Mouse (Mus musculus) large intestine, adult 2 months (tissue): ENCODE results near the gene Eif4ebp2. TPM values are rescaled to one million over a fixed set of nuclear protein-coding genes. Genes with fewer than 3 reads are reported as not detected.
"Not testable (repeated sequence)": the region's sequence is repeated elsewhere in the genome, so short reads cannot be mapped to it uniquely, and the experiment has no call there.

Source experiments
- DNase-seq: peaks from one replicate; pipeline ENCODE4 v3.0.0-alpha.2; 2012; ENCODE audit warnings: low read depth, low spot score
- WGBS: fragments of 180-500 bp; shearing (Covaris S2); methylation state at CpG from one replicate; pipeline ENCODE4 v1.1.7; 2018; 5-methylcytosine and 5-hydroxymethylcytosine counted together
- polyA plus RNA-seq: library from polyadenylated mRNA; depleted of rRNA; stranded (reverse); fragments of >200 nt; gene quantifications from 2 replicates; pipeline ENCODE4 v1.2.3, GENCODE M21; 2012

The Eif4ebp2 gene
- polyA plus RNA-seq, 1 experiment = 63.8 TPM

- WGBS = 43% methylated on average over 7 of the region's 7 CpGs
- DNase-seq = no peak
These were observed 16.4 kb upstream of the Eif4ebp2 start for GRCm38 (mm10) chr10:61468900-61469299.

DNA sequence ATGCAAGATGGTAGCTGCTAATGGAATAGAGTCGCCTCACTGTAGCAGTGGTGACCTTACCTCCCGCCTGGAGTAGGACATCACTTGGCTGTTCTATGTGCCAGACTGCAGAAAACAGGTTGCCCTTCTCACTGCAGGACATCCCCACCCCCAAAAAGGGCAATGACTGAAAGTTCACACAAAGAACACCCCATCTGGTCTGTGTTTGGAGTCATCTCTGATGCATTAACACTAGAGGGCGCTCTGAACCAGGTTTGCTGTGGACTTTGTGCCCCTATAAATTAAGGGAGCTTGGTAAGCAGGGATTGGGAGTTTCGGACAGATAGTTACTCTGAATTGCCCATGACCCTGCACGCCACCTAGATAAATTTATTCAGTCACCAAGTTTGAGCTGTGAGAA lies 14.4 kb upstream of the Eif4ebp2 start:
- WGBS = 21% methylated on average over 5 of the region's 5 CpGs
- no peak for DNase-seq

- DNase-seq = no peak
- 70% methylated on average over 8 of the region's 8 CpGs for WGBS
These were observed 13.8 kb upstream of the Eif4ebp2 start for GRCm38 (mm10) chr10:61466242-61466641.

DNA sequence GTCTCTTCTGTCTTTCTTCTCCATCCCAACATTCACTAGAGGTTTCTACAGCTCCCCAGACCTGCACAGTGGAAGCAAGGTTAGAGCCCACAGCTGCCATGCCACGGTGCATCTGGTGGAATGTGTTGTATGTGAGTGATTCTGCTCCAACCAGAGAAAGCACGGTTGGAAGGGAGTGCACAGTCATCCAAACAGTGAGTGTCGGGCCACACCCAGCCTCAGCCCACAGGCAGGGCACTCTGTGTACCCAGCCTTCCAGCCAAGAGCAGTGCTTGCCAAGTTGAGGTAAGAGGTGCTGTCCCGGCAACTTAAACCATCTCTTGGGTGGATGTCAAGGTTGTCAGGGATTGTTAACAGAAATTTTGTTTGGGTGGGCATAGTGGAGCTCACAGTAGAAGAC lies 12.5 kb upstream of the Eif4ebp2 start:
- 14% methylated on average over 4 of the region's 4 CpGs for WGBS
- peak; percentile 57 for DNase-seq

- 82% methylated on average over 3 of the region's 3 CpGs for WGBS
- DNase-seq = no peak
These were observed 4.7 kb upstream of the Eif4ebp2 start for GRCm38 (mm10) chr10:61457182-61457581.

- not testable (repeated sequence) for DNase-seq
- 56% methylated on average over 3 of the region's 3 CpGs for WGBS
These were observed 710 bp upstream of the Eif4ebp2 start for GRCm38 (mm10) chr10:61453171-61453570.

GRCm38 (mm10) chr10:61451931-61452617 lies 387 bp downstream of the Eif4ebp2 start:
- 1% methylated on average over 58 of the region's 62 CpGs for WGBS
- DNase-seq = no peak

DNA sequence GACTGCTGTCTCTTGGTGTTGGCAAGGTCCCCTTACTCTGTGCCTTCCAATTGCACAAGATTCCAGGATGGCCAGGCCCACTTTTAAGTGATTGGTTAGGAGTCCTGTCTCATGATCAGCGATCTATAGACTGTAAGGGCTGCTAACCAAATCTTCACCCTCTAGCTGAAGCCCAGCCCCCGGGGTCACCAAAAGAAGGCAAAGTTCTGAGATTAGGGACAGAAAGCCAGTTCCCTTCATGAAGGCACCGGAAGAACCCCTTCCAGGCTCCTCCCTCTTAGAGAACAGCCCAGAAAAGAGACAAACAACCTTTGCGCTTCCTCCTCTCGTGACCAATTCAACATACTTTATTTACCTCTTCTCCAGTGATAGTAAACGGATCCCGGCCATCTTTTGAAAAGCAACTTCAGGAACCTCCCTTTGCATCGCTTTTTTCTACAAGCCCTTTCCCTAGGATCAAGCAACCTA lies 964 bp downstream of the Eif4ebp2 start:
- peak; percentile 64 for DNase-seq
- under 1% methylated on average over 8 of the region's 8 CpGs for WGBS

GRCm38 (mm10) chr10:61448834-61449233 lies 3.6 kb downstream of the Eif4ebp2 start:
- WGBS = 56% methylated on average over 3 of the region's 3 CpGs
- DNase-seq = no peak

DNA sequence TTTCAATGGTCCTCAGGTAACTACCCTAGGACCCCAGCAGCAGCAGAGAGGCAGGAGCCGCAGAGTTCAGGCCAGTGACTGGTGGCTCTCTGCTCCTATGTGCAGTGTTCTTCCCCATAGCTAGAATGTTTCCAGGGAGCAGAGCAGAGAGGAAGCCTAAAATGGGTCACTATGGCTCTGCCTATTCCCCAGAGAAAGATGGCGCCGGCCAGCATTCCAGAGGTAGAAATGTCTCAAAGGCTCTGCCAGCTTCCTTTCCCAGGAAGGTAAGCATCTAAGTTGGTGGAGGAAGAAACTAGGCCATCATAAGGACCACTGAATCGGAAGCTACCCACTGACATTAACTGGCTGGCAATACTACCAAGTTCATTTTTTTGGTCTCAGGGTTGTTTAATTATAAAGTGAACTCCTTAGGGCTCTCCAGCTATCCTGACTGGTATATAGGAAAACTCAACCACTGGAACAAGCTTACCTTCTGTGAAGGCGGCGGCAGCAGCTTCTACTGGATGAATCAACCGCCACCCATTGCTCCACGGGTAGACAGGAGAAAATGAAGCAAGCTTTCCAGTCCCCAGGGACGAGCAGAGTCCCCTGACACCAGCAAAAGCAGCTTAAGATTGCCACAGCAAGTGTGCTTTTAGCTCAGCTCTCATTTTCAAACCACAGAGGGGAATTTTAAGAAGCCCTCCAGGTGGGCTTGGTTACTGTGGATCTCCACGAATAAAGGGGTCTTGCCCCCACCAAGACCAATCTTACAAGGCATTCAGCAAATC lies 4.7 kb downstream of the Eif4ebp2 start:
- WGBS = 72% methylated on average over 10 of the region's 10 CpGs
- no peak for DNase-seq

- WGBS = 70% methylated on average over 3 of the region's 3 CpGs
- no peak for DNase-seq
These were observed 7.4 kb downstream of the Eif4ebp2 start for GRCm38 (mm10) chr10:61445016-61445415.

DNA sequence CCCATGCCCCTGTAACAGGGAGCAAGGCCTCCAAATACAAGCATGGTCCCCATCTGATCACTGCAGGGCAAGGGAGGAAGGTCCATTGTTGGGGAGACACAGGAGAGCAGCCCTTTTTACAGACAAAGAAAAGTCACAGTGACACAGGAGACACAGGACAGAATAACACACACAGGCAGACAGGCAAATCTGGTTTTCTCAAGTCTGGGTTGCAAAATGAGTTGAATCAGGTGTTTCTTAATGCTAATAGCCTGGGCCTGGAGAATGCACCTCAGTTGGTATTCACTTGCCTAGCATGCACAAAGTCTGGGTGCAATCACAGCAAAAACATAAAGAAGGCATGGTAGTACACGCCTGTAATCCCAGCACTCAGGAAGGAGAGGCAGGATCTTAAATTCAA lies 8.6 kb downstream of the Eif4ebp2 start:
- 24% methylated on average over 1 of the region's 1 CpGs for WGBS
- DNase-seq = no peak

DNA sequence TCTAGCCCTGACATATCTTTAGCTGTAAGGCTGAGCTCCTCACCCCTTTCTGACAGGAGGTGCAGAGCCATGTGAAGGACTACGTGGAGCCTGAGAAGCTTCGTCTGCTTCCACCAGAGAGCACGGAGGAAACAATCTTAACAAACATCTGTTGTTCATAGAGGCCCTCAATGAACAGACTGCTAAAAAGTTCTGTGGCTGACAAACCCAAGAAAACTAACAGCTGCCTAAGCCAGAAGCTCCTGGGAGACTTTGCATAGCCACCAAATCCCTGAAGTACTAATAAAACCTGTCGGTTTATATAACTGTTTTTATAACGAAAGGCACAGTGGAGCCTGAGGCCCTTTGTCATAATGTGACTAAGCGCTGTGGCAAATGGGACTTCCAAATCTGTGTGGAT lies 9.0 kb downstream of the Eif4ebp2 start:
- no peak for DNase-seq
- 33% methylated on average over 6 of the region's 6 CpGs for WGBS

GRCm38 (mm10) chr10:61440202-61440800 lies 12.2 kb downstream of the Eif4ebp2 start:
- DNase-seq = no peak
- WGBS = 67% methylated on average over 7 of the region's 7 CpGs

GRCm38 (mm10) chr10:61431375-61431774 lies 21.1 kb downstream of the Eif4ebp2 start:
- no peak for DNase-seq
- 87% methylated on average over 9 of the region's 9 CpGs for WGBS

GRCm38 (mm10) chr10:61429043-61429442 lies 23.4 kb downstream of the Eif4ebp2 start:
- 90% methylated on average over 5 of the region's 5 CpGs for WGBS
- no peak for DNase-seq

GRCm38 (mm10) chr10:61428416-61428815 lies 24.0 kb downstream of the Eif4ebp2 start:
- no peak for DNase-seq
- 65% methylated on average over 4 of the region's 4 CpGs for WGBS

DNA sequence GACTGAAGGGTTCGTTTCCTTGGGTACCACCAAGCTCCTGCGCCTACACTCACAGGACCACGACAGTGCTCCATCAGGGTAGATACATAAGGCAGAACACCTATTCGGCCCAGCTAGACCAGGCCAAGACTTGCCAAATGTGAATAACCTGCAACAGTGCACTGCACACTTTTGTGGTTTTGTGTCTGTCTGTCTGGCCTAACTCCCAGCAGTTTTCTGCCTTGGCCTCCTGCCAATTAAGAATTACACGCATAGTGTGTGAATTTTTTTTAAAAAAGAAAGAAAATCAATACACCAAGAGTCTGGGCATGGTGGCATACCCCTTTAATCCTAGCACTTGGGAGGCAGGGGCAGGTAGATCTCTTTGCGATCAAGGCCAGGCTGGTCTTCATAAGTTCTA lies 24.5 kb downstream of the Eif4ebp2 start:
- WGBS = 81% methylated on average over 6 of the region's 6 CpGs
- DNase-seq = no peak

DNA sequence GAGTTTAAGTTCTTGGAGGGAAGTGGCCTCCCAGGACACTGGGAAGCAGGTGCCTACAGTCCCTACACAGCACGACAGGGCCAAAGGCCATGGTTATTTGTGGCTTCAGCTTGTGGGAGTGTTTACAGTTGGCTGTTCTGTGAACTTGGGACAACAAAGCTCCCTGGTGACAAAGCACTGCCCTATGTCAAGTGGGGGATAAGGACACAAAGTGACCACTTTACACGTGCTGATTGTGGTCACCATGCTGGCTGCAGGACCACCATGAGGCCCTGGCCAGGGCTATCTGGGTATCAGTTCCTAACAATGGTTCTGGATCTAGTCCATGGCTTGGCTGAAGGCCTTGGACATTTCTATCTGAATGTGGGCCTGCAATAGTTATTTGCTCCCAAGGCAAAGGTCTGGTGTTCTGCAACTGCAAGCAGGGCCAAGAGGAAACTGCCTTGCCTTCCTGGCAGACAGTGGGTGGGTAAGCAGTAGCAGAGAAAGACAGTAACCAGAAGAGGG lies 26.2 kb downstream of the Eif4ebp2 start:
- DNase-seq = no peak
- WGBS = 16% methylated on average over 2 of the region's 2 CpGs

DNA sequence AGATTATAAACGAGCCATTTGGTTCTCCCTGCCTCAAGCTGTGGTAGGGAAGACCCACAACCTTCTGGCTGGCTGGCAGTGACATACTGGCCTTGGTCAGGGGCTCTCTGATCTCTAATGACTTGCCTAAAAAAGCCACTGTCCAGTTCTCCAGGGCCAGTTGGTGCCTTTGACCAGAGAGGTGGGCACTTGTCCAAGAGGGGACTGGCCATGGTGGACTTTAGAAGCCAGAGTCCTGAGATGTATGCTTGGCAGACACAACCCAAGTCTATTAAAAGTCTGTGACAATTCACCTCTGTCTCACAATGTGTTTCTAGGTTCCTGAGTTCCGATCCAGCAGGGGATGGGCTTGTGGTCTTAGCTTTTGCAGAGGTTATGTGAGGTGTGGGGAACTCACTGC lies 27.4 kb downstream of the Eif4ebp2 start:
- WGBS = 51% methylated on average over 2 of the region's 2 CpGs
- no peak for DNase-seq
